Mouse (Mus musculus) intestine, postnatal 0 days (tissue): ENCODE measurements at regions not wholly inside any gene's neighbourhood (a gene's known extent, or its start where the extent isn't known, plus 50 kb on each side); places are given as distances from the start of the nearest gene placed in this dataset.

Source experiments
- ATAC-seq: fragments of 200-750 bp; cut with Nextera tagmentation; 2 replicates; pipeline ENCODE4 v1.8.0; 2017; ENCODE audit warnings: mild to moderate bottlenecking, moderate TSS enrichment, moderate library complexity
- H3K27ac ChIP-seq: fragments of 300-500 bp; sonication (generic); 2 replicates; pipeline ENCODE4 v1.5.1; 2014; ENCODE audit warnings: mild to moderate bottlenecking, low read depth, low read length, moderate library complexity
- H3K27me3 ChIP-seq: fragments of 300-500 bp; sonication (generic); replicated peaks from 2 replicates; pipeline ENCODE4 v1.6.1; 2014; ENCODE audit warnings: low read length, mixed read lengths; ENCODE audit not compliant: control insufficient read depth, insufficient read depth
- H3K36me3 ChIP-seq: fragments of 300-500 bp; sonication (generic); 2 replicates; pipeline ENCODE4 v1.6.1; 2014; ENCODE audit warnings: mild to moderate bottlenecking, moderate library complexity; ENCODE audit not compliant: control insufficient read depth, insufficient read depth
- H3K4me1 ChIP-seq: fragments of 300-500 bp; sonication (generic); replicated peaks from 2 replicates; pipeline ENCODE4 v1.6.1; 2014; ENCODE audit warnings: antibody characterized with exemption, low read length, mixed read lengths; ENCODE audit not compliant: control insufficient read depth, insufficient read depth
- H3K4me2 ChIP-seq: fragments of 300-500 bp; sonication (generic); replicated peaks from 2 replicates; pipeline ENCODE4 v1.6.1; 2014; ENCODE audit warnings: low read depth, mild to moderate bottlenecking, moderate library complexity
- H3K4me3 ChIP-seq: fragments of 300-500 bp; sonication (generic); 2 replicates; pipeline ENCODE4 v1.5.1; 2014; ENCODE audit warnings: low read depth, low read length
- H3K9ac ChIP-seq: fragments of 300-500 bp; sonication (generic); 2 replicates; pipeline ENCODE4 v1.6.1; 2014; ENCODE audit warnings: mild to moderate bottlenecking, low read depth, low read length
- H3K9me3 ChIP-seq: fragments of 300-500 bp; sonication (generic); 2 replicates; pipeline ENCODE4 v1.6.1; 2016; ENCODE audit warnings: mixed run types; ENCODE audit not compliant: control insufficient read depth
- CTCF ChIP-seq: sonication (generic); IDR thresholded peaks from 2 replicates; pipeline ENCODE4 v1.5.1; 2016; ENCODE audit warnings: low read depth, mild to moderate bottlenecking, control low read depth, antibody characterized with exemption, moderate library complexity
- WGBS: fragments of 180-500 bp; shearing (Covaris S2); extraction: QIAGEN DNeasy Blood & Tissue Kit; methylation state at CpG from one replicate; pipeline ENCODE4 v1.1.7; 2014; 5-methylcytosine and 5-hydroxymethylcytosine counted together

- Histone ChIP-seq H3K27me3 (no peaks in the 10 kb centered on the region), H3K4me2 (no peak overlapping the region), H3K36me3 (no peaks in the 10 kb centered on the region), H3K4me3 (no peak overlapping the region), H3K4me1 (no peaks in the 10 kb centered on the region), H3K9me3 (no peaks in the 10 kb centered on the region), H3K27ac (no peak overlapping the region), H3K9ac (no peak overlapping the region)
- peak; percentile 74 for TF ChIP-seq CTCF
- WGBS, result 13% methylated on average over 7 of the region's 7 CpGs
- peak; percentile 58 for ATAC-seq
Measured at GRCm38 (mm10) chr6:50806376-50807077, 152.3 kb upstream of the Npvf start.

GRCm38 (mm10) chr6:50807187-50808012, 153.2 kb upstream of the Npvf start:
- H3K9me3 ChIP-seq, result no peaks in the 10 kb centered on the region
- no peaks in the 10 kb centered on the region for H3K4me1 ChIP-seq
- peak; percentile 64 for ATAC-seq
- WGBS, result 32% methylated on average over 19 of the region's 19 CpGs
- no peaks in the 10 kb centered on the region for H3K36me3 ChIP-seq
- H3K9ac ChIP-seq, result no peak overlapping the region
- no peak for TF ChIP-seq CTCF
- H3K27me3 ChIP-seq, result no peaks in the 10 kb centered on the region
- peak overlapping the region; percentile 18; the same call in 1 of the 2 replicates for H3K4me3 ChIP-seq
- peak overlapping the region; percentile 45 for H3K4me2 ChIP-seq
- peak overlapping the region; percentile 41 for H3K27ac ChIP-seq

DNA sequence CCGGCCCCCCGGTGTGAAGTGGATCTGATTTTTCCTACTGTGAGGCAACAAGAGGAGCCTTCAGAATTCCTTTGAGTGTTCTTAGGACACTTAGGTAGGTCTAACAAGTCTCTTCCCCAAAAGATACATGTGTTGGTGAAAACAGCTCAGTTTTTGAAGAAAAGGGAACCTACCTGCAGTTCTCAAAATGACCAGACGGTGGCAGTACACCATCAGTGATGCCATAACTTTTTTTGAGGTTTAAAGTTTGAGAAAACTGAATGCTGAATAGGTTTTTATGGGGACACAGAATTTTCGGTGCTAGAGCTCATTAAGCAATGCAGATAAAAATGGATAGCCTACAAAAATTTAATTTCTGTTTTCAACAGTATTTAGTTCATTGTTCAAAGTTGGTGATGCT, 153.9 kb upstream of the Npvf start:
- no peaks in the 10 kb centered on the region for H3K27me3 ChIP-seq
- no peak for ATAC-seq
- H3K4me1 ChIP-seq, result no peaks in the 10 kb centered on the region
- peak overlapping the region; percentile 45 for H3K4me2 ChIP-seq
- 6% methylated on average over 4 of the region's 4 CpGs for WGBS
- no peak overlapping the region for H3K9ac ChIP-seq
- TF ChIP-seq CTCF, result peak; percentile 89
- peak overlapping the region; percentile 37; the same call in 1 of the 2 replicates for H3K27ac ChIP-seq
- no peaks in the 10 kb centered on the region for H3K9me3 ChIP-seq
- H3K36me3 ChIP-seq, result no peaks in the 10 kb centered on the region
- H3K4me3 ChIP-seq, result peak overlapping the region; percentile 18; the same call in 1 of the 2 replicates

GRCm38 (mm10) chr6:50808811-50809668, 154.8 kb upstream of the Npvf start:
- H3K27ac ChIP-seq, result no peak overlapping the region

GRCm38 (mm10) chr6:50809669-50809983, 155.4 kb upstream of the Npvf start:
- ATAC-seq, result no peak
- no peak overlapping the region for H3K4me3 ChIP-seq
- 30% methylated on average over 4 of the region's 4 CpGs for WGBS
- no peak overlapping the region for H3K4me2 ChIP-seq
- H3K36me3 ChIP-seq, result no peaks in the 10 kb centered on the region
- no peak overlapping the region for H3K27ac ChIP-seq
- no peaks in the 10 kb centered on the region for H3K4me1 ChIP-seq
- H3K27me3 ChIP-seq, result no peaks in the 10 kb centered on the region
- H3K9me3 ChIP-seq, result no peaks in the 10 kb centered on the region
- no peak overlapping the region for H3K9ac ChIP-seq
- TF ChIP-seq CTCF, result no peak

More at GRCm38 (mm10) chr6:50808811-50809668, 154.8 kb upstream of the Npvf start:
- Histone ChIP-seq H3K9me3 (no peaks in the 10 kb centered on the region), H3K27me3 (no peaks in the 10 kb centered on the region), H3K9ac (no peak overlapping the region; the same call in 1 of the 2 replicates), H3K4me2 (peak overlapping the region; percentile 14; the same call in 1 of the 2 replicates), H3K4me1 (no peaks in the 10 kb centered on the region), H3K4me3 (no peak overlapping the region), H3K36me3 (no peaks in the 10 kb centered on the region)
- WGBS, result 12% methylated on average over 24 of the region's 24 CpGs
- no peak for ATAC-seq
- TF ChIP-seq CTCF, result no peak
